Mouse (Mus musculus) c-Kit-positive CD71-positive TER-119-negative erythroid progenitor cells, embryonic 14.5 days (primary cell): ENCODE data around the gene Aamdc.

Experiments used
- DNase-seq: peaks from one replicate; pipeline ENCODE4 v3.0.0-alpha.2; 2013; ENCODE audit warnings: low read depth

Aamdc gene

GRCm38 (mm10) chr7:97514786-97515185 lies 64.5 kb downstream of the Aamdc start:
- no peak for DNase-seq

GRCm38 (mm10) chr7:97500555-97501209 lies 78.6 kb downstream of the Aamdc start:
- DNase-seq, result no peak
